Mouse (Mus musculus) stomach, embryonic 14.5 days (tissue): ENCODE measurements at regions not wholly inside any gene's neighbourhood (a gene's known extent, or its start where the extent isn't known, plus 50 kb on each side); places are given as distances from the start of the nearest gene placed in this dataset.

Experiments
- ATAC-seq: fragments of 200-750 bp; cut with Nextera tagmentation; 2 replicates; pipeline ENCODE4 v1.8.0; 2017; ENCODE audit warnings: low read depth, moderate TSS enrichment; ENCODE audit not compliant: insufficient number of reproducible peaks, insufficient read depth, low FRiP score
- H3K27ac ChIP-seq: fragments of 300-500 bp; sonication (generic); 2 replicates; pipeline ENCODE4 v1.5.1; 2014; ENCODE audit warnings: mild to moderate bottlenecking, low read length, moderate library complexity, mixed read lengths
- H3K27me3 ChIP-seq: fragments of 300-500 bp; sonication (generic); 2 replicates; pipeline ENCODE4 v1.6.1; 2014; ENCODE audit warnings: low read length, control low read depth, mixed read lengths; ENCODE audit not compliant: control insufficient read depth, insufficient read depth
- H3K36me3 ChIP-seq: fragments of 300-500 bp; sonication (generic); 2 replicates; pipeline ENCODE4 v1.6.1; 2014; ENCODE audit warnings: mild to moderate bottlenecking, control low read depth, low read length, moderate library complexity, mixed read lengths; ENCODE audit not compliant: control insufficient read depth, insufficient read depth
- H3K4me1 ChIP-seq: fragments of 300-500 bp; sonication (generic); 2 replicates; pipeline ENCODE4 v1.6.1; 2014; ENCODE audit warnings: low read length, control low read depth, mixed read lengths; ENCODE audit not compliant: control insufficient read depth, insufficient read depth
- H3K4me2 ChIP-seq: fragments of 300-500 bp; sonication (generic); replicated peaks from 2 replicates; pipeline ENCODE4 v1.6.1; 2014; ENCODE audit warnings: low read depth, low read length, control low read depth
- H3K4me3 ChIP-seq: fragments of 300-500 bp; sonication (generic); 2 replicates; pipeline ENCODE4 v1.5.1; 2014; ENCODE audit warnings: low read depth, low read length, control low read depth
- H3K9ac ChIP-seq: fragments of 300-500 bp; sonication (generic); replicated peaks from 2 replicates; pipeline ENCODE4 v1.6.1; 2014; ENCODE audit warnings: low read depth, mild to moderate bottlenecking, control low read depth, low read length, moderate library complexity, mixed read lengths
- H3K9me3 ChIP-seq: fragments of 300-500 bp; sonication (generic); 2 replicates; pipeline ENCODE4 v1.6.1; 2016; ENCODE audit warnings: low read depth, low read length, control low read depth; ENCODE audit not compliant: control insufficient read depth
- WGBS: fragments of 180-500 bp; shearing (Covaris S2); extraction: QIAGEN DNeasy Blood & Tissue Kit; methylation state at CpG from one replicate; pipeline ENCODE4 v1.1.7; 2014; 5-methylcytosine and 5-hydroxymethylcytosine counted together

DNA sequence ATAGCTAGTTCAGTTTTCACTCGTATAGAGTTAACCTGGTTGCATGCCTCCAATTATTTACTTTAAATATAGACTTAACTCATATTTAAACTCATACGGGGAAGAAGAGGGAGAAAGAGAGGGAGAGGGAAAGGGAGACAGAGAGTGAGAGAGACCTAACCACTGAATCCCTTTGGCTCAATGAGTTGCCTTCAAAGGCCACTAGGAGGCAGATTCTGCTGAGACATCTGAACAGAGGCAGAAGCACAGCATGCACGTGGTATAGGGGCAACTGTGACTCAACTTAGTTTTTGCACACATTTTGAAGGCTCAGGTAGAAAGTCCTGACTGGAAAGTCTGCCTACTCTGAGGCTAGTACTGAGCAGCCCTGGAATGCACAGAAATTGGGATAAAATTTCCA is 942.9 kb upstream of the 1700009N14Rik start:
- H3K9ac ChIP-seq = no peak overlapping the region
- H3K4me2 ChIP-seq = no peak overlapping the region
- no peak overlapping the region for H3K4me3 ChIP-seq
- H3K27ac ChIP-seq = no peak overlapping the region
- no peaks in the 10 kb centered on the region for H3K4me1 ChIP-seq
- no peaks in the 10 kb centered on the region for H3K9me3 ChIP-seq
- H3K36me3 ChIP-seq = no peaks in the 10 kb centered on the region
- 66% methylated on average over 3 of the region's 3 CpGs for WGBS
- no peak for ATAC-seq
- H3K27me3 ChIP-seq = no peaks in the 10 kb centered on the region

DNA sequence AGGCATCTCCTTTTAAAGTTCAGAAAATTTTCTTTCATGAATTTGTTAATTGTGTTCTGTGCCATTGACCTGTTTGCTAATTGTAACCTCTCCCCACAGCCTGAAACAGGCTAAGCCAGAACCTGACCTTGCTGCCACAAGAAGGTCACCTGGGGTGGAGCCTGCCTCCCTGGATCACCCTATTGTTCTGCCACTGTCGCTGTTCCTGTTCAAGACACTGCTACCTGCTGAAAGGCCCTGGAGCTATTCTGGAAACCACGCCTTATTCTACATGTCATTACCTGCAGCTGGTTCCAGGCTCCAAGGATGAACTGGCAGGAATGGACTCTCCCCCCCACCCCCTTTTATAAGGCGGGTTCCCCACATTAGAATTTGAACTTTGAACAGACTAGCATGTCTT is 931.0 kb upstream of the 1700009N14Rik start:
- H3K4me3 ChIP-seq = no peak overlapping the region
- WGBS = 74% methylated on average over 3 of the region's 3 CpGs
- no peak for ATAC-seq

More for the DNA sequence above, 931.0 kb upstream of the 1700009N14Rik start:
- Histone ChIP-seq H3K4me1 (no peaks in the 10 kb centered on the region), H3K27ac (no peak overlapping the region), H3K36me3 (no peaks in the 10 kb centered on the region), H3K4me2 (no peak overlapping the region), H3K9me3 (no peaks in the 10 kb centered on the region), H3K9ac (no peak overlapping the region), H3K27me3 (no peaks in the 10 kb centered on the region)
